Mouse (Mus musculus): ENCODE measurements around the gene Ifi213.
"Not testable (repeated sequence)": the region's sequence is repeated elsewhere in the genome, so short reads cannot be mapped to it uniquely, and the experiment has no call there.

Gene Ifi213

GRCm38 (mm10) chr1:173598838-173599494, at the start of gene Ifi213:
Ifi213 (minus strand) TSS chr1:173599274.
- not testable (repeated sequence) for DNase-seq (ENCODE audit: low spot score in 2 of 2)

GRCm38 (mm10) chr1:173645393-173645792, 46.3 kb upstream of the Ifi213 start:
- no peak for DNase-seq (ENCODE audit: low spot score in 2 of 2)

GRCm38 (mm10) chr1:173633969-173634645, 35.0 kb upstream of the Ifi213 start:
- DNase-seq (ENCODE audit: low spot score in 2 of 2), result no peak

- not testable (repeated sequence) for DNase-seq (ENCODE audit: low spot score in 2 of 2)
These were observed 31.5 kb upstream of the Ifi213 start, which contains the start of gene Ifi209 for GRCm38 (mm10) chr1:173630622-173631021. Ifi209 (plus strand) TSS chr1:173630917.

GRCm38 (mm10) chr1:173626686-173627085, 27.6 kb upstream of the Ifi213 start:
- no peak for DNase-seq (ENCODE audit: low spot score in 2 of 2)

GRCm38 (mm10) chr1:173624052-173624451, 25.0 kb upstream of the Ifi213 start:
- no peak for DNase-seq (ENCODE audit: low spot score in 2 of 2)

- DNase-seq (ENCODE audit: low spot score in 2 of 2), result not testable (repeated sequence)
These were observed 23.1 kb upstream of the Ifi213 start for GRCm38 (mm10) chr1:173622216-173622615.

- DNase-seq (ENCODE audit: low spot score in 2 of 2), result not testable (repeated sequence)
These were observed 11.2 kb upstream of the Ifi213 start for GRCm38 (mm10) chr1:173610291-173610690.

- DNase-seq (ENCODE audit: low spot score in 2 of 2), result not testable (repeated sequence)
These were observed 9.4 kb downstream of the Ifi213 start for GRCm38 (mm10) chr1:173589698-173590097.

GRCm38 (mm10) chr1:173579921-173580585, 19.0 kb downstream of the Ifi213 start:
- no peak for DNase-seq (ENCODE audit: low spot score in 2 of 2)

GRCm38 (mm10) chr1:173579079-173579478, 20.0 kb downstream of the Ifi213 start:
- DNase-seq (ENCODE audit: low spot score in 2 of 2), result no peak

GRCm38 (mm10) chr1:173550491-173551050, 48.5 kb downstream of the Ifi213 start:
- not testable (repeated sequence) for DNase-seq (ENCODE audit: low spot score in 2 of 2)

GRCm38 (mm10) chr1:173548798-173549197, 50.3 kb downstream of the Ifi213 start:
- DNase-seq (ENCODE audit: low spot score in 2 of 2), result not testable (repeated sequence)

GRCm38 (mm10) chr1:173535791-173536190, 63.3 kb downstream of the Ifi213 start, which contains the start of gene Ifi214:
Ifi214 (minus strand) TSS chr1:173535957.
- not testable (repeated sequence) for DNase-seq (ENCODE audit: low spot score in 2 of 2)

- no peak for DNase-seq (ENCODE audit: low spot score in 2 of 2)
These were observed 77.6 kb downstream of the Ifi213 start for GRCm38 (mm10) chr1:173521452-173521851.

Measured in right cerebral cortex, adult 2 months (tissue).